Mouse (Mus musculus) lung, postnatal 14 days (tissue): ENCODE measurements around the gene Hist1h2ao.
"Not testable (repeated sequence)": the region's sequence is repeated elsewhere in the genome, so short reads cannot be mapped to it uniquely, and the experiment has no call there.

ENCODE experiments used
- DNase-seq: peaks from one replicate; pipeline ENCODE4 v3.0.0; 2021

The Hist1h2ao gene

GRCm38 (mm10) chr13:21810073-21810472 lies at the start of gene Hist1h2ao, which contains the start of gene Hist1h2bq:
Gene Hist1h2ao (plus strand): TSS chr13:21810465.
Gene Hist1h2bq (minus strand): TSS chr13:21810197.
- DNase-seq, result not testable (repeated sequence)

DNA sequence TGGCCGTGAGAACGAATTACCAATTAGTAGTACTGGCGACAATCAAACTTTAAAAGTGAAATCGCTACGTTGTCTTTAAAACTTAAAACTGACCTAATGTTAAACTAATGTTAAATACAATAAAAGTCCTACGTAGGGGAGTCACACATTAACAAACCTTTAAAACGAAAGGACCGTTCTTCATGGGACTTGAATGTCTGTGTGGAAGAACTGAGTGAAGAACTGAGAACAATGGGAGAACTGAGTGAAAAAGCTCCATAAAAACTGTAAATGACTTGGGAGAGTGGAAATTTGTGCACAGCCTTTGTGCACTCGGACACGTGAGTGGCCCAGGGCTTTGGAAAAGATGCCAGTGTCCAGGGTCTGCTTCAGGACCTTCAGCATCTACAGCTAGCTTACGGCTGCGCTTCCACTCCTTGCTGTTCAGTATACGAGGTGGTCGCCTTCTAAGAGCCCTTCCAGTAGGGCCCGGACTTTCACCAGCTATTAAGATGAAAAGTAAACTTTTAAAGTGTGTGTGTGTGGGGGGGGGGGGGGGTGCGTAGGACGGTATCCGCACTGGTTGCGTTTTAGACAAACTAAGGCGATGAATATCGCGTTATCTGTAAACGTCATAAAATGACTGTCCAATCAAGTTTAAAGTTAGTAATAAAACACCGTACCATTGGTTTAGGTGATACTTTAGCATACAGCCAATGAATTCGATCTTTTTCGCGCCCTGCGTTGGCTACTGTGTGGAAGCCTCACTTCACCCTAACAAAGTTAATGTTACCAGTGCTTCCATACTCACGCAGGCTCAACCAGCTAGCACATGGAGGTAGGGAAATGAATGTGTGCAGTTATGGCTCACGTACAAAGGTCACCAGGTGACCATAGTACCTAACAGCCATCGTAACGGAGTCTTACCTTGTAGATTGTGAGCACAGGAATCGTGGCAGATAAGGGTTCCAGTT lies 31.2 kb upstream of the Hist1h2ao start:
- peak; percentile 67 for DNase-seq

DNA sequence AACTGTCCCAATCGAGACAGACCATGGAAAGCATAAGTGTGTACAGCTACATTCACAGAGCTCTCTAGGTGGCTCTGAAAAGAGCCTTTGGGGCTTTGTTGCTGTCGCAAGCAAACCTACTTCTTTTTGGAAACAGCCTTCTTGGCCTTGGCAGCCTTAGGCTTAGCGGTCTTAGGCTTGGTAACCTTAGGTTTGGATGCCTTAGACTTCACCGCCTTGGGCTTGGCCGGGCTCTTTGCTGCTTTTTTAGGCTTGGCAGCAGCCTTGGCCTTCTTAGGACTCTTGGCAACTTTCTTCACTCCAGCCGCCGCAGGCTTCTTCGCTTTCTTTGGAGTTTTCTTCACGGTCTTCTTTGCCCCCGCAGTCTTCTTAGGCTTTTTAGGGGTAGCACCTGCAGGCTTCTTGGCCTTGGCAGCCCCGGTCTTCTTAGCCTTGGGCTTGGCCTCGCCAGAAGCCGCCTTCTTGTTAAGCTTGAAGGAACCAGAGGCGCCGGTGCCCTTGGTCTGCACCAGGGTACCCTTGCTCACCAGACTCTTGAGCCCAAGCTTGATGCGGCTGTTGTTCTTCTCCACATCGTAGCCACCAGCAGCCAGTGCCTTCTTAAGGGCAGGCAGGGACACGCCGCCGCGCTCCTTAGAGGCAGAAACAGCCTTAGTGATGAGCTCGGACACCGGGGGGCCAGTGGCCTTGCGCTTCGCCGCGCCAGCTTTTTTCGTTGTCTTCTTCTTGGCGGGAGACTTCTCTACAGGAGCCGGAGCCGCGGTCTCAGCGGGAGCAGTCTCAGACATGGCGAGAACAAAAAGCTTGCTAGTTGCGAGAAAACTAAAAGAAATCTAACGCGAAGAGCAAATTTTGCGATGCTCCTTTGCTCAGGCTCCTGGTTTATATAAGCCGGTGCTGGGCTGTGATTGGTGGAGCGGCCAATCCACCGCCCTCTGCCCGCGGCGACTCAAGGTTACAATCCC lies 30.2 kb upstream of the Hist1h2ao start, which contains the start of gene Hist1h1b:
Gene Hist1h1b (minus strand): TSS at position 859 of the 965 bp plus-strand sequence.
- peak; percentile 44 for DNase-seq

- DNase-seq, result no peak
Measured at GRCm38 (mm10) chr13:21781021-21781555, 29.2 kb upstream of the Hist1h2ao start.

DNA sequence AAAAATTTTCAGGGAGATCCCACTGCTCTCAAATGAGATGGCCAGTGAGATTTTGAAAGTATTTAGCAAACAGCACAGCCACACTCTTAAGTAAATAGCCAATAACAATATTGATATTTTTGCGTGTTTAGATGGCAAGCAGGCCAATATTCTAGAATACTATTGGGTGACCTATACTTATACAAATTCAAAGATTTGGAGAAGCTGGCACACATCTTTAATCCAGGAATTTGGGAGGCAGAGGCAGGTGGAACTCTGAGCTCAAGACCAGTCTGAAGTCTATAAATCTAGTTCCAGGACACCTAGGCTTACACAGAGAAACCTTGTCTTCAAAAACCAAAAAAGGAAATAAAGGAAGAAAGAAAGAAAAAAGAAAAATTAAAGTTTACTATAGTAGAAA lies 28.6 kb upstream of the Hist1h2ao start:
- DNase-seq, result no peak

DNA sequence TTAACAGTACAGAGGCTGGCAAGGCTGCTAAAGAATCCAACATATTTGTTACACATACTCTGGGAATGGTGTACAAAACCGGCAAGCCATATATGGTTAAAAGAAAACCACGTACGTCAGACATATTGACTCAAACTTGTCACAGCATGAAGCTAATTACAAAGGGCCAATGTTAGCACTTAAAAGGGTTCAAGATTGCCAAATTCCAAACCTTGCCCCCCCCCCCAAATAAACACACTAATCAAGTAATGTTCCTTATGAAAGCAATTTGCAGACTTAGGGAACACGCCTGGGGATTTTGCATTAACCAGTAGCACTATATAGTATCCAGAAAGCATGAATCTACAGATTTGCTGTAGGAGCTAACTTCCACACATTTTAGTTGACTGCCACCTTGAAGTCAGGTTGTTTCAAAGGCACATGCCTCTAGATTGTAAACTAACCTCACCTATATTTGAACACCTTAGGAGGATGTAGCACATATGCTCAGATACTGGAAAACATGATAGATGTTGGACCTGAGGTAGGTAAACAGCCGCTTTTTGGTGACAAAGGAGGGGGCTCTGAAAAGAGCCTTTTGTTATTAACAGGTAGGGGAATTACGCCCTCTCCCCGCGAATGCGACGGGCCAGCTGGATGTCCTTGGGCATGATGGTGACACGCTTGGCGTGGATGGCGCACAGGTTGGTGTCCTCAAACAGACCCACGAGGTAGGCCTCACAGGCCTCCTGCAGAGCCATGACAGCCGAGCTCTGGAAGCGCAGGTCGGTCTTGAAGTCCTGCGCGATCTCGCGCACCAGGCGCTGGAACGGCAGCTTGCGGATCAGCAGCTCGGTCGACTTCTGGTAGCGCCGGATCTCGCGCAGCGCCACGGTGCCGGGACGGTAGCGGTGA lies 27.7 kb upstream of the Hist1h2ao start:
- DNase-seq, result not testable (repeated sequence)

DNA sequence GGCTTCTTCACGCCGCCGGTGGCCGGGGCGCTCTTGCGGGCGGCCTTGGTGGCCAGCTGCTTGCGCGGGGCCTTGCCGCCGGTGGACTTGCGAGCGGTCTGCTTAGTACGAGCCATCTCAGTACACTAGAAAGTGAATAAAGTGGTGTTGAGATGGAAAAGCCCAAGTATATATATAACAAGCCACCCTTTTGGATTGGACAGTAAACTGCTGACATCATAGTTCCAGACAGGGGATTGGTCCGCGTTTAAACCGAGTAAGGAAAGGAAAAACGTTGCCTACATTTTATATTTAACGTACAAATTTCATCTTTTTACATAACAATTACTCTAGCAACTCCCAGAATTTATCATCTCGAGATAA lies 27.0 kb upstream of the Hist1h2ao start, which contains the start of gene Hist1h3i:
Gene Hist1h3i (minus strand): TSS at position 116 of the 363 bp plus-strand sequence.
- DNase-seq, result peak; percentile 42

DNA sequence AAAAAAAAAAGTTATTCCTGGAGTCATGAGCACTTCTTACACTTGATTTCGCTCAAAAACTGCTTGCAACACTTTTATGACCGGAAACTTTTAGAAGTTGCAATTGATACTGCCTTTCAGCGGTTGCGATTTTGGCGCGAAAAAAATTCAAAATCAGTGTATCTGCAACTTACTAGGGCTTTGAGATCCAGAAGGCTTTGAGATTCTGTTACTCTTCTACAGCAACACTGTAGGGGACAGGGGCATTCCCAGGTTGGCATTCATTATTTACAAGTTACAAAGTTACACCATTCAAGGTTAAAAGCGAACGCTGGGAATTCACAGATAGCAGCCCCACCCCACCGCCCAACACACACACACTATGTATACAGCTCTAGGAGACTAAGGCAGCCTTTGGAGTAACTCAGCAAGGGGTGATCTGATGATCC lies 26.5 kb upstream of the Hist1h2ao start:
- no peak for DNase-seq

DNA sequence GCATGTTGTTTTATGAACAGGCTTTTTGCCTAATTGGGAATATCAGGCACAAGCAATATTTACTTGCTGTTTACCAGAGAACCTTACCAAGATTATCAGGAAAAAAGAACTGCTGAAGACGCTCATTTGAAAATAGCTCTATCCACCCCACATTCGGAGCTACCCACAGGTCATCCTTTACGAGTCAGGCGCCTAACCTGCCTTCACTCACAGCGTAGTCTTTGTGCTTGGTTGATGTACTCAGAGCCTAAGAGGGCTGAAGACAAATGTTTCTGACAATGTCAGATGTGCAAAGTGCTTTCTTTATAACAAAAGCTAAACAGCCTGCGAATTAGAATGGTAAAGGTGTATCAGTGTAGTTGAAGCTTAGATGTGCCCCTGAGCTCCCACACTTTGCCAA lies 26.0 kb upstream of the Hist1h2ao start:
- DNase-seq, result no peak

- no peak for DNase-seq
Measured at GRCm38 (mm10) chr13:21786189-21786898, 23.9 kb upstream of the Hist1h2ao start.

DNA sequence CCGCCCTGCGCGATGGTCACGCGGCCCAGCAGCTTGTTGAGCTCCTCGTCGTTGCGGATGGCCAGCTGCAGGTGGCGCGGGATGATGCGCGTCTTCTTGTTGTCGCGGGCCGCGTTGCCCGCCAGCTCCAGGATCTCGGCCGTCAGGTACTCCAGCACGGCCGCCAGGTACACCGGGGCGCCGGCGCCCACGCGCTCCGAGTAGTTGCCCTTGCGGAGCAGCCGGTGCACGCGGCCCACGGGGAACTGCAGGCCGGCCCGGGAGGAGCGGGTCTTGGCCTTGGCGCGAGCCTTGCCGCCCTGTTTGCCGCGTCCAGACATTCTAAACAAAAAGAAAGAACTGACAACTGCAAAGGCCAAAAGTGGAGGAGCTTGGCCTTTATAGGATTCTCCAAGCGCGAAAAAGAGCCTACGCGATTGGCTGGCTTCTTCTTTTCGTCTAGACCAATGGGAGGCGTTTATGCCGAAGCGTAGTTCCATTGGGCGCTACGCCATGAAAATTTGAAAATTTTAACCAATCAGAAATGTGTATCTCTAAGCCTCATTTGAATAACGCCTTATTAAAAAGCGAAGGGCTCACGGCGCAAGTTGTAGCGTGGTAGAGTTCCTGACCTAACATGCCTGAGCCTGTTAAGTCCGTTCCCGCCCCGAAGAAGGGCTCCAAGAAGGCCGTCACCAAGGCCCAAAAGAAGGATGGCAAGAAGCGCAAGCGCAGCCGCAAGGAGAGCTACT lies 23.2 kb upstream of the Hist1h2ao start, which contains the start of the genes Hist1h2an and Hist1h2bp:
Gene Hist1h2an (minus strand): TSS at position 320 of the 731 bp plus-strand sequence.
Gene Hist1h2bp (plus strand): TSS at position 563 of the 731 bp plus-strand sequence.
- DNase-seq, result peak; percentile 90

GRCm38 (mm10) chr13:21787760-21788593 lies 22.3 kb upstream of the Hist1h2ao start:
- DNase-seq, result no peak

DNA sequence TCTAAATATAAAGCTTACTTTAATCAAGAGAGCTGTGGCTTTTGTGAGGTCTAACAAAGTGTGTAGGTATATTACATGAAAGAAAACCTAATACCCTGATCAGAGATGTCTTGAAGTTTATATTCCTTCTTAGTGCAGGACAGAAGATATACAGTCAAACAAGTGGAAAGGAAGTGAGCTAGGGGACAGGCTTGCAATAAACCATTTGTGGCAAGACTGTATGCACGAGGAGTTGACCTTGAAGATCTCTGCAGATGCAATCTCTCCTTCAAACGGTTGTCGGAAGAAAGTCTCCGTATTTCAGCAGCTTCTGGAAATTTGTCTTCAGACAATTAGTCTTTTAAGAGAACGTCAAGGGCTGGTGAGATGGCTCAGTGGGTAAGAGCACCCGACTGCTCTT lies 20.3 kb upstream of the Hist1h2ao start:
- no peak for DNase-seq

GRCm38 (mm10) chr13:21790601-21791283 lies 19.5 kb upstream of the Hist1h2ao start:
- no peak for DNase-seq

DNA sequence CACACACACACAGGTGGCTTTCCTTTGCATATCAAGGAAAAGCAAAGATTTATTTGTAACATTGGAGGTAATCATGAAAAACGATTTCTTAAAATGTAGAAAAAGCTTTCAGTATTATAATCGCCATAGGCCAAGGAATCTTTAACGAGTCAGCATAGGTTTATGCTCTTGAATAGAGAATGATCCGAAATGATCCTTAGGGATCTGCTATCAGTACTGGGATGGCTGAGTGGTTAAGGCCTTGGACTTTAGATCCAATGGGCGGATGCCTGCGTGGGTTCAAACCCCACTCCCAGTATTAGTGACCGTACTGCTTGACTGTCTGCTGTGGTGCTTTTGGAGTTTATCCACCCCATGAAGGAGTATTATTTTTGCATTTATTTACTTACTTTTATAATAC lies 14.7 kb upstream of the Hist1h2ao start:
- DNase-seq, result no peak

- DNase-seq, result not testable (repeated sequence)
Measured at GRCm38 (mm10) chr13:21797163-21797562, 13.1 kb upstream of the Hist1h2ao start.

DNA sequence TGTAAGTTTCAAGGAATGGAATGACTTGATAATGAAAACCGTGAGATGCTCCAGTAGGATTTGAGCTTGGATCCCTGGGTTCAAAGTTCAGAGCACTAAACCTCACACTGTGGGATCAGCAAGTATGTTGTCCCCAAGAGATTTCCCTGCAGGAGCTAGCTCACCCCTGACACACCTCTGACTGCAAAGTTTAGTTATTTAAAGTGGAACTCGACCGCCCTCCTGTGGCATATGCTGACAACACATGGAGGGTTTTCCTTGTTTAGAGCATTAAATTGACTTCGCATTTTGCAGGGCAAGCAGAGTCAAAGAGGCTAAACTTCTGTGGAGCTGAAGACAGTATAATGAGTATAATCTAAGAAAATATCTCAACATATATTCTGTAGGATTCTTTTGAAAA lies 7.2 kb upstream of the Hist1h2ao start:
- DNase-seq, result not testable (repeated sequence)

- not testable (repeated sequence) for DNase-seq
Measured at GRCm38 (mm10) chr13:21811074-21811473, 809 bp downstream of the Hist1h2ao start.
